Mouse (Mus musculus): Measurements from ENCODE around the gene Olfr1226.
"Not testable (repeated sequence)": the region's sequence is repeated elsewhere in the genome, so short reads cannot be mapped to it uniquely, and the experiment has no call there.

Olfr1226 gene

GRCm38 (mm10) chr2:89199948-89200347 is at the start of gene Olfr1226:
TSS of gene Olfr1226 (minus strand) at chr2:89200048.
- no peak for DNase-seq (ENCODE audit: low spot score)

DNA sequence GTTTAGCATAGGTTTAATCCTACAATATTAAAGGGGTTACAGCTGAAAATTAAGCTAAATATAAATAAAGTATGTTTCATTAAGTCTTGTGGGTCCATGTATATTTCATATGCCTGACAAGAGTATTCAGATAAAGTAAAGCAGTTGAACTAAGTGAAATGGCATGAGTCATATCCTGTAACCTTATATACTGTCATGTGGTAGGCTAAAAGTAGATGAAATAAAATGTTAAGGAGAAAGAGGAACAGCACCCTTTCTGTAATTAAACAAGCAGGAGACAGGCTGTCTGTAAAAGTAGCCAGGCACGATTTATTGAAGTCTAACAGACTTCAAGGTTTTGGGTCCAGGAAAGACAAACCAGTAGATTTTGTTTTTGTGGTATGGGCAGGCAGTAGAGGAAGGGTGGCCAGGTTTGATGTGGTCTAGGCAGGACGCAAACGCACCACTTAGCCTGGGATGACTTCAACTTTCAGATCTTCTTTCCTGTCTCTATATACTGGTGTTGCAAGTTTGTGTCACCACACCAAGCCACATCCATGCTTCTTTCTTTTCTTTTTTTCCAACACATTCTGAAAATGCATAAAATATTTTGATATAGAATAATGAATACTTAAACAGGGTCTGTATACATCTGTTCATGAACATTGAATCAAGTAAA is 3.4 kb downstream of the Olfr1226 start:
- no peak for DNase-seq (ENCODE audit: low spot score)

DNA sequence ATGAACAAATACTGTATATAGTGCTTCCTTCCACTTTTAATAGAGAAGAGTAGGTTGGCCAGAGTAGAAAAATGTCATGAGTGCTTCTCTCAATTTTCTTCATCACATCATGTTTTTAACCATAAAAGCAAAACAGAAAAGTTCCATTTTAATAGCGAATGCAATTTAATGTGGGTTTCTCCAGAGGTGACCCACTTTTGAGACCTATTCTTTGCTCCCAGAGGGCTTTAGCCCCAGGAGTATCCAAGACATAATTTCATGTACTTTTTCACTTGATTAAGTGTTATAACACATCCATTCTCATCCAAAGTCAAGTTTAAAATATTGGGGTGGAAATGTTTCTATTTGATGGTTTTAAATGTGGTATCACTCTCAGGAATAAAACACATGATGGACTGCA is 25.3 kb downstream of the Olfr1226 start, which contains the start of gene Olfr1225:
Gene Olfr1225, minus strand, starts transcription at position 101 of the 400 bp plus-strand sequence.
- DNase-seq (ENCODE audit: low spot score), result no peak

- not testable (repeated sequence) for DNase-seq (ENCODE audit: low spot score)
Observed at GRCm38 (mm10) chr2:89164711-89165110, 35.1 kb downstream of the Olfr1226 start.

DNA sequence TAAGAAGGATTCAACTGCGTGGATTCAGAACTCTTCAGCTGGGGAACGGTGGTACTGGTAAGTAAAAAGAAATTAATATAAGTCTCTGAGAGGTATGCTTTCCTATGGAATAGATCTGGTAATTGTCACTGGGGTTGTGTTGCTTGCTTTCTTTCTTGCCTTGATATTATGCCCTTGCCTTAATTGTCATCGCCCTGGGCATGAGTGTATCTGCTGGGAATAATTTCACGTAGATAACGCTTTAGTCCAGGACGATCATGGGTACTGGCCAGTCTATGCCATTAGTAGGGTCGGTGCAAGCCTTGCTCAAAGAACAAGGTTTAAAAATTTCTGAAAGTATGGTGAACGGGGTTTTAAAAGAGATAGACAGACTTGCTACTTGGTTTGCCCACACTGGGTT is 35.9 kb downstream of the Olfr1226 start, which contains the start of gene Olfr1224-ps1:
Gene Olfr1224-ps1, minus strand, starts transcription at position 101 of the 400 bp plus-strand sequence.
- DNase-seq (ENCODE audit: low spot score), result not testable (repeated sequence)

GRCm38 (mm10) chr2:89151460-89151859 is 48.4 kb downstream of the Olfr1226 start, which contains the start of gene Olfr1223:
TSS of gene Olfr1223 (minus strand) at chr2:89151560.
- no peak for DNase-seq (ENCODE audit: low spot score)

Data from urinary bladder, postnatal 10 days (tissue).